Mouse (Mus musculus): ENCODE measurements around the gene Tac2.

Gene Tac2

GRCm38 (mm10) chr10:127725136-127725535, 858 bp downstream of the Tac2 start:
- no peak for DNase-seq (ENCODE audit: low read depth)

- DNase-seq (ENCODE audit: low read depth), result no peak
Measured at GRCm38 (mm10) chr10:127728437-127728836, 4.2 kb downstream of the Tac2 start.

- no peak for DNase-seq (ENCODE audit: low read depth)
Measured at GRCm38 (mm10) chr10:127730285-127730932, 6.1 kb downstream of the Tac2 start.

- no peak for DNase-seq (ENCODE audit: low read depth)
Measured at GRCm38 (mm10) chr10:127730933-127731310, 6.6 kb downstream of the Tac2 start.

GRCm38 (mm10) chr10:127731397-127731796, 7.1 kb downstream of the Tac2 start:
- no peak for DNase-seq (ENCODE audit: low read depth)

- DNase-seq (ENCODE audit: low read depth), result peak; percentile 65
Measured at GRCm38 (mm10) chr10:127734434-127734833, 10.2 kb downstream of the Tac2 start.

GRCm38 (mm10) chr10:127736266-127736665, 12.0 kb downstream of the Tac2 start:
- peak; percentile 24 for DNase-seq (ENCODE audit: low read depth)

- peak; percentile 73 for DNase-seq (ENCODE audit: low read depth)
Measured at GRCm38 (mm10) chr10:127736916-127737315, 12.6 kb downstream of the Tac2 start.

- DNase-seq (ENCODE audit: low read depth), result no peak
Measured at GRCm38 (mm10) chr10:127737552-127737951, 13.3 kb downstream of the Tac2 start.

GRCm38 (mm10) chr10:127738151-127738882, 14.0 kb downstream of the Tac2 start:
- peak; percentile 71 for DNase-seq (ENCODE audit: low read depth)

GRCm38 (mm10) chr10:127739083-127739660, 14.9 kb downstream of the Tac2 start, which contains the start of gene Zbtb39:
TSS of gene Zbtb39 (plus strand) at chr10:127739538.
- DNase-seq (ENCODE audit: low read depth), result peak; percentile 66

GRCm38 (mm10) chr10:127739661-127740161, 15.4 kb downstream of the Tac2 start:
- no peak for DNase-seq (ENCODE audit: low read depth)

- peak; percentile 54 for DNase-seq (ENCODE audit: low read depth)
Measured at GRCm38 (mm10) chr10:127744661-127745060, 20.4 kb downstream of the Tac2 start.

- DNase-seq (ENCODE audit: low read depth), result no peak
Measured at GRCm38 (mm10) chr10:127745886-127746285, 21.6 kb downstream of the Tac2 start.

GRCm38 (mm10) chr10:127747254-127747653, 23.0 kb downstream of the Tac2 start:
- DNase-seq (ENCODE audit: low read depth), result no peak

- no peak for DNase-seq (ENCODE audit: low read depth)
Measured at GRCm38 (mm10) chr10:127748847-127749612, 24.8 kb downstream of the Tac2 start.

GRCm38 (mm10) chr10:127750136-127750777, 26.0 kb downstream of the Tac2 start:
- no peak for DNase-seq (ENCODE audit: low read depth)

GRCm38 (mm10) chr10:127751548-127751947, 27.3 kb downstream of the Tac2 start, which contains the start of gene Gpr182:
TSS of gene Gpr182 (minus strand) at chr10:127751732.
- no peak for DNase-seq (ENCODE audit: low read depth)

- DNase-seq (ENCODE audit: low read depth), result no peak
Measured at GRCm38 (mm10) chr10:127754566-127755166, 30.4 kb downstream of the Tac2 start.

- DNase-seq (ENCODE audit: low read depth), result no peak
Measured at GRCm38 (mm10) chr10:127755246-127755645, 31.0 kb downstream of the Tac2 start.

Data from 416B (cell line).